ENCODE assay signal across 8 mouse cellular contexts in the genomic region with DNA sequence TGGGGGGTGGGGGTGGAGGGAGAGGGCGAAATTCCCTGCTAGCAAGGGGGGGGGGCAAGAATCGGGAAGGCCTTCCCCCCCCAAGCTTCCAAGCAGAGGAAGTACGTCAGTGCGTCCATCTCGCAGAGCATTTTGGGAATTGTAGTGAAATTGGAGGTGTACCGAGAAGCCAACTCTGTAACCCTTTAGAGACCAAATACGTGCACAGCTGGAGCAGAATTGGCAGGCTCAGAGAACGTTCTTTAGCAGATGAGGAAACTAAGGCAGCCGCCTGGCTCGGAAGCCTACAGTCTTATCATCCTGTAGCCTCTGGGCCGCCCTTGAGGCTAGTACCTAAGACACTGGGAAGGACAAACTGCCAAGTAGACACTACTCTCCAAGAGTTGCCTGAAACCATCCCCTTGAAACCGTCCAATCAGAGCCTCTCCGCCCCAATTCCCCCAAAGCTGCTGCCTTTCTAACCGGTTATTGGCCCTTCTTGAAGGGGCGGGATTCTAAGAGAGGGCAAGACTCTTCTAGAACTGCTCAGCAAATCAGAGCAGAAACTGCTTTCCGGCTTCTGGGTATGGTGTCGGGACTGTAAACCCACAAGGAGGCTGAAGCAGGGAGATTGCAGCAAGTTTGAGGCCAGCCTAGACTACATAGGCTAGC. TPM values are rescaled to one million over a fixed set of nuclear protein-coding genes. Genes with fewer than 3 reads are reported as not detected.
A peak's percentile ranks its signal among the peaks of the same experiment; 100 is the strongest.
DNase-seq lines count a peak whose midpoint lies in the region; ATAC-seq lines count a peak whose summit lies in the region.

No protein-coding gene starts in this region.

- peaks cover 14% of the 10 kb centered on the region for H3K4me1 ChIP-seq in embryonic facial prominence, embryonic 11.5 days (ENCODE audit: control insufficient read depth, insufficient read depth, low read length)
- H3K4me1 ChIP-seq in intestine, embryonic 16.5 days (ENCODE audit: control insufficient read depth, insufficient read depth, low read length), result peaks cover 54% of the 10 kb centered on the region
- peaks cover 72% of the 10 kb centered on the region for H3K4me1 ChIP-seq in limb, embryonic 10.5 days
- peaks cover 56% of the 10 kb centered on the region for H3K4me1 ChIP-seq in midbrain, embryonic 12.5 days

- H3K27me3 ChIP-seq in embryonic facial prominence, embryonic 11.5 days (ENCODE audit: control insufficient read depth, insufficient read depth, low read length), result no peaks in the 10 kb centered on the region
- H3K27me3 ChIP-seq in intestine, embryonic 16.5 days (replicated peaks; ENCODE audit: control insufficient read depth, insufficient read depth, low read length), result no peaks in the 10 kb centered on the region
- H3K27me3 ChIP-seq in limb, embryonic 10.5 days (ENCODE audit: low read depth, poor library complexity, severe bottlenecking), result no peaks in the 10 kb centered on the region
- no peaks in the 10 kb centered on the region for H3K27me3 ChIP-seq in midbrain, embryonic 12.5 days

- H3K9ac ChIP-seq in embryonic facial prominence, embryonic 11.5 days (replicated peaks; ENCODE audit: low read length), result peak overlapping the region; percentile 37
- peak overlapping the region; percentile 74 for H3K9ac ChIP-seq in intestine, embryonic 16.5 days (ENCODE audit: low read depth, low read length)
- peak overlapping the region; percentile 73 for H3K9ac ChIP-seq in midbrain, embryonic 12.5 days (replicated peaks)

- no peak overlapping the region for H3K27ac ChIP-seq in embryonic facial prominence, embryonic 11.5 days (replicated peaks; ENCODE audit: low read depth, low read length)
- H3K27ac ChIP-seq in intestine, embryonic 16.5 days (ENCODE audit: low read length), result peak overlapping the region; percentile 73
- H3K27ac ChIP-seq in limb, embryonic 10.5 days, result peak overlapping the region; percentile 87
- peak overlapping the region; percentile 54 for H3K27ac ChIP-seq in midbrain, embryonic 12.5 days (replicated peaks)

- H3K4me3 ChIP-seq in embryonic facial prominence, embryonic 11.5 days (ENCODE audit: low read depth, low read length), result peak overlapping the region; percentile 23
- peak overlapping the region; percentile 46 for H3K4me3 ChIP-seq in intestine, embryonic 16.5 days (ENCODE audit: low read length)
- peak overlapping the region; percentile 53 for H3K4me3 ChIP-seq in limb, embryonic 10.5 days
- peak overlapping the region; percentile 36 for H3K4me3 ChIP-seq in midbrain, embryonic 12.5 days

- DNase-seq in 416B (ENCODE audit: low read depth), result peak; percentile 97
- peak; percentile 81 for DNase-seq in adrenal gland, postnatal 10 days
- peak; percentile 95 for DNase-seq in embryonic facial prominence, embryonic 11.5 days (ENCODE audit: low spot score)
- DNase-seq in gonadal fat pad, adult 2 months (ENCODE audit: low read depth), result peak; percentile 65
- DNase-seq in limb, embryonic 10.5 days (ENCODE audit: low spot score), result peak; percentile 80
- DNase-seq in spleen, postnatal 10 days (ENCODE audit: low spot score in 2 of 2), result peak; percentile 71

- peak; percentile 20 for ATAC-seq in embryonic facial prominence, embryonic 11.5 days (replicated peaks; ENCODE audit: insufficient number of reproducible peaks, low FRiP score, low TSS enrichment, low read depth)
- peak; percentile 37 for ATAC-seq in intestine, embryonic 16.5 days
- peak; percentile 48 for ATAC-seq in midbrain, embryonic 12.5 days (ENCODE audit: low FRiP score, low read depth)

- no peaks in the 10 kb centered on the region for H3K9me3 ChIP-seq in embryonic facial prominence, embryonic 11.5 days (replicated peaks; ENCODE audit: control insufficient read depth, low read length)
- H3K9me3 ChIP-seq in intestine, embryonic 16.5 days (ENCODE audit: control insufficient read depth, low read length), result no peaks in the 10 kb centered on the region
- no peaks in the 10 kb centered on the region for H3K9me3 ChIP-seq in limb, embryonic 10.5 days (replicated peaks)
- no peaks in the 10 kb centered on the region for H3K9me3 ChIP-seq in midbrain, embryonic 12.5 days

- 2% methylated on average over 17 of the region's 17 CpGs for WGBS in embryonic facial prominence, embryonic 11.5 days
- WGBS in intestine, embryonic 16.5 days, result 3% methylated on average over 16 of the region's 17 CpGs
- 3% methylated on average over 17 of the region's 17 CpGs for WGBS in limb, embryonic 10.5 days
- 3% methylated on average over 17 of the region's 17 CpGs for WGBS in midbrain, embryonic 12.5 days

- H3K4me2 ChIP-seq in embryonic facial prominence, embryonic 11.5 days (ENCODE audit: low read depth, low read length), result peak overlapping the region; percentile 46
- H3K4me2 ChIP-seq in intestine, embryonic 16.5 days (ENCODE audit: low read depth, low read length), result peak overlapping the region; percentile 79
- peak overlapping the region; percentile 60 for H3K4me2 ChIP-seq in midbrain, embryonic 12.5 days (replicated peaks)

- H3K36me3 ChIP-seq in embryonic facial prominence, embryonic 11.5 days (replicated peaks; ENCODE audit: control insufficient read depth, insufficient read depth, low read depth, low read length), result peaks cover 7% of the 10 kb centered on the region
- peaks cover 11% of the 10 kb centered on the region for H3K36me3 ChIP-seq in intestine, embryonic 16.5 days (ENCODE audit: control insufficient read depth, insufficient read depth, low read length)
- peaks cover 32% of the 10 kb centered on the region for H3K36me3 ChIP-seq in limb, embryonic 10.5 days
- peaks cover 24% of the 10 kb centered on the region for H3K36me3 ChIP-seq in midbrain, embryonic 12.5 days

RNA-seq across cellular contexts. Expression of a gene that starts 0.9 kb away (rescaled TPM):
- 10 to 100 TPM; 36.9 to 37.2 TPM for total RNA-seq in adrenal gland, postnatal 10 days (2021)
- 27.9 and 28.3 TPM in 2 replicates for polyA plus RNA-seq in embryonic facial prominence, embryonic 11.5 days (2014; fragmentation: Nextera tagmentation; extraction: Ambion mirVana)
- polyA plus RNA-seq in gonadal fat pad, adult 2 months (2012; rRNA removed), result 19.4 and 26.1 TPM in 2 replicates
- polyA plus RNA-seq in intestine, embryonic 16.5 days (2015; fragmentation: Nextera tagmentation; extraction: Ambion mirVana), result 17.0 and 17.1 TPM in 2 replicates
- 30.8 and 34.4 TPM in 2 replicates for polyA plus RNA-seq in limb, embryonic 10.5 days (2016; fragmentation: Nextera tagmentation; extraction: Ambion mirVana)
- polyA plus RNA-seq in midbrain, embryonic 12.5 days (2016; fragmentation: Nextera tagmentation; extraction: Ambion mirVana), result 41.6 and 43.1 TPM in 2 replicates

RNA-seq across cellular contexts. Expression of a gene that starts 11.9 kb away (rescaled TPM):
- 1 to 10 TPM; 6.4 to 6.8 TPM for total RNA-seq in adrenal gland, postnatal 10 days (2021)
- 4.3 and 5.3 TPM in 2 replicates for polyA plus RNA-seq in embryonic facial prominence, embryonic 11.5 days (2014; fragmentation: Nextera tagmentation; extraction: Ambion mirVana)
- 3.4 and 5.6 TPM in 2 replicates for polyA plus RNA-seq in gonadal fat pad, adult 2 months (2012; rRNA removed)
- 1.7 TPM in 2 replicates for polyA plus RNA-seq in intestine, embryonic 16.5 days (2015; fragmentation: Nextera tagmentation; extraction: Ambion mirVana)
- 3.4 and 4.0 TPM in 2 replicates for polyA plus RNA-seq in limb, embryonic 10.5 days (2016; fragmentation: Nextera tagmentation; extraction: Ambion mirVana)
- polyA plus RNA-seq in midbrain, embryonic 12.5 days (2016; fragmentation: Nextera tagmentation; extraction: Ambion mirVana), result 5.3 and 6.1 TPM in 2 replicates

RNA-seq across cellular contexts. Expression of a gene that starts 15.8 kb away (rescaled TPM):
- not detected for total RNA-seq in adrenal gland, postnatal 10 days (2021)
- polyA plus RNA-seq in embryonic facial prominence, embryonic 11.5 days (2014; fragmentation: Nextera tagmentation; extraction: Ambion mirVana), result not detected in 2 replicates
- polyA plus RNA-seq in gonadal fat pad, adult 2 months (2012; rRNA removed), result not detected in 2 replicates
- polyA plus RNA-seq in intestine, embryonic 16.5 days (2015; fragmentation: Nextera tagmentation; extraction: Ambion mirVana), result not detected in 2 replicates
- polyA plus RNA-seq in limb, embryonic 10.5 days (2016; fragmentation: Nextera tagmentation; extraction: Ambion mirVana), result not detected in 2 replicates
- polyA plus RNA-seq in midbrain, embryonic 12.5 days (2016; fragmentation: Nextera tagmentation; extraction: Ambion mirVana), result 0.20 and 0.33 TPM in 2 replicates

RNA-seq across cellular contexts. Expression of a gene that starts 20.4 kb away (rescaled TPM):
- 10 to 100 TPM in 1 of 2 experiments, 1 to 10 TPM in 1; 4.8 to 14.0 TPM for total RNA-seq in adrenal gland, postnatal 10 days (2021)
- polyA plus RNA-seq in embryonic facial prominence, embryonic 11.5 days (2014; fragmentation: Nextera tagmentation; extraction: Ambion mirVana), result not detected in 2 replicates
- polyA plus RNA-seq in gonadal fat pad, adult 2 months (2012; rRNA removed), result 0.07 and 0.09 TPM in 2 replicates
- 28.5 and 30.8 TPM in 2 replicates for polyA plus RNA-seq in intestine, embryonic 16.5 days (2015; fragmentation: Nextera tagmentation; extraction: Ambion mirVana)
- not detected in 2 replicates for polyA plus RNA-seq in limb, embryonic 10.5 days (2016; fragmentation: Nextera tagmentation; extraction: Ambion mirVana)
- polyA plus RNA-seq in midbrain, embryonic 12.5 days (2016; fragmentation: Nextera tagmentation; extraction: Ambion mirVana), result 0.09 and 0.10 TPM in 2 replicates

RNA-seq across cellular contexts. Expression of a gene that starts 21.2 kb away (rescaled TPM):
- total RNA-seq in adrenal gland, postnatal 10 days (2021), result 10 to 100 TPM; 78.0 to 89.0 TPM
- polyA plus RNA-seq in embryonic facial prominence, embryonic 11.5 days (2014; fragmentation: Nextera tagmentation; extraction: Ambion mirVana), result 34.8 and 36.3 TPM in 2 replicates
- 65.9 and 73.5 TPM in 2 replicates for polyA plus RNA-seq in gonadal fat pad, adult 2 months (2012; rRNA removed)
- polyA plus RNA-seq in intestine, embryonic 16.5 days (2015; fragmentation: Nextera tagmentation; extraction: Ambion mirVana), result 23.5 and 24.1 TPM in 2 replicates
- 50.4 and 54.6 TPM in 2 replicates for polyA plus RNA-seq in limb, embryonic 10.5 days (2016; fragmentation: Nextera tagmentation; extraction: Ambion mirVana)
- 51.5 and 53.5 TPM in 2 replicates for polyA plus RNA-seq in midbrain, embryonic 12.5 days (2016; fragmentation: Nextera tagmentation; extraction: Ambion mirVana)
